ENCODE assay signal across 8 mouse cellular contexts in genomic region chr3:132087011-132087486, GRCm38 (mm10). TPM values are rescaled to one million over a fixed set of nuclear protein-coding genes. Genes with fewer than 3 reads are reported as not detected.
DNase-seq lines count a peak whose midpoint lies in the region; ATAC-seq lines count a peak whose summit lies in the region.

No protein-coding gene starts in this region.

- peaks cover 35% of the 10 kb centered on the region for H3K4me1 ChIP-seq in heart, embryonic 15.5 days (replicated peaks)

- DNase-seq in adrenal gland, postnatal 10 days, result peak; percentile 44
- no peak for DNase-seq in adrenal gland, adult 18-20 months (ENCODE audit: low spot score in 2 of 2)
- DNase-seq in embryo, embryonic 9.5 days (ENCODE audit: extremely low spot score), result peak; percentile 64
- DNase-seq in kidney, postnatal 4 days, result peak; percentile 63 to 74
- peak; percentile 10 for DNase-seq in lung, postnatal 14 days
- peak; percentile 40 for DNase-seq in right cerebral cortex, postnatal 14 days
- DNase-seq in spleen, adult 18-20 months, result no peak

- 1% methylated on average over 21 of the region's 21 CpGs for WGBS in heart, embryonic 15.5 days

- peaks cover 28% of the 10 kb centered on the region for H3K27me3 ChIP-seq in heart, embryonic 15.5 days

- no peak overlapping the region for H3K27ac ChIP-seq in heart, embryonic 15.5 days

- H3K9ac ChIP-seq in heart, embryonic 15.5 days, result 0 out of 2 replicates have a peak overlapping the region, but pooled peaks have one; percentile 14

- no peaks in the 10 kb centered on the region for H3K9me3 ChIP-seq in heart, embryonic 15.5 days (replicated peaks)

- H3K4me3 ChIP-seq in heart, embryonic 15.5 days, result peak overlapping the region; percentile 54

- H3K36me3 ChIP-seq in heart, embryonic 15.5 days, result no peaks in the 10 kb centered on the region

- peak; percentile 64 for ATAC-seq in heart, embryonic 15.5 days (replicated peaks; ENCODE audit: insufficient number of reproducible peaks, insufficient read depth, low FRiP score, low read depth)

- peak overlapping the region; percentile 94 for H3K4me2 ChIP-seq in heart, embryonic 15.5 days

RNA-seq across cellular contexts. Expression of gene Dkk2, which starts 2.0 kb away (rescaled TPM):
- total RNA-seq in adrenal gland, postnatal 10 days (2021), result 1 to 10 TPM; 6.3 to 8.1 TPM
- 1 to 10 TPM; 3.6 to 3.9 TPM for total RNA-seq in adrenal gland, adult 18-20 months (2021)
- 1.5 and 4.2 TPM in 2 replicates for polyA plus RNA-seq in heart, embryonic 15.5 days (2015; fragmentation: Nextera tagmentation; extraction: Ambion mirVana)

Comparison
In these comparisons a context has a peak if more than half of its experiments do, and no peak if none do; other contexts are left out.
1. DNase-seq: peak in adrenal gland, postnatal 10 days (single experiment), embryo, embryonic 9.5 days (single experiment), kidney, postnatal 4 days (2 of 2), lung, postnatal 14 days (single experiment) and right cerebral cortex, postnatal 14 days (single experiment); none in adrenal gland, adult 18-20 months (0 of 2) and spleen, adult 18-20 months (0 of 2).